Comparison of ENCODE assay signal across 9 mouse cellular contexts in genomic region chr11:101641710-101642642, GRCm38 (mm10). TPM values are rescaled to one million over a fixed set of nuclear protein-coding genes. Genes with fewer than 3 reads are reported as not detected.
A peak's percentile ranks its signal among the peaks of the same experiment; 100 is the strongest.
DNase-seq lines count a peak whose midpoint lies in the region; ATAC-seq and TF ChIP-seq lines count a peak whose summit lies in the region.
"Not testable (repeated sequence)": the region's sequence is repeated elsewhere in the genome, so short reads cannot be mapped to it uniquely, and the experiment has no call there.
"Had no signal": no experiment of that assay in that cellular context is flagged by ENCODE, and none has a peak within 500 bp of the region (broad histone marks: within the 10 kb centered on the region; RNA-seq: fewer than 3 reads in every experiment).

No protein-coding gene starts in this region.

- DNase-seq in MEL-GATA-1-ER (ENCODE audit: extremely low read depth, low read depth): peak; percentile 99
- DNase-seq in cerebellum, adult 18-20 months: peak; percentile 23 to 34
- DNase-seq in kidney, postnatal 36 days: peak; percentile 17 to 24
- peak; percentile 52 for DNase-seq in liver, postnatal 0 days
- DNase-seq in natural killer cell, adult 2 months (ENCODE audit: low spot score in 2 of 2): peak; percentile 31 to 42

- H3K4me1 ChIP-seq in forebrain, embryonic 12.5 days; liver, postnatal 0 days (ENCODE audit: insufficient read depth); testis, adult 2 months (ENCODE audit: control insufficient read depth, insufficient read depth, low read length): not testable (repeated sequence)

- H3K4me3 ChIP-seq in forebrain, embryonic 12.5 days (replicated peaks); liver, postnatal 0 days (ENCODE audit: low read depth, low read length): not testable (repeated sequence)
- H3K4me3 ChIP-seq in testis, adult 2 months (ENCODE audit: control insufficient read depth, low read depth, low read length): peak overlapping the region; percentile 80; the same call in 1 of the 2 replicates

- not testable (repeated sequence) for H3K9me3 ChIP-seq in forebrain, embryonic 12.5 days; liver, postnatal 0 days (ENCODE audit: low read length)

- 0 out of 2 replicates have a peak, but pooled peaks have one; percentile 32 for TF ChIP-seq EP300 in liver, postnatal 0 days (IDR thresholded peaks at IDR 0.05; ENCODE audit: low read depth)

- 7% methylated on average over 14 of the region's 26 CpGs for WGBS in forebrain, embryonic 12.5 days
- 4% methylated on average over 13 of the region's 26 CpGs for WGBS in liver, postnatal 0 days (ENCODE audit: insufficient replicate concordance)

- H3K36me3 ChIP-seq in forebrain, embryonic 12.5 days (replicated peaks); liver, postnatal 0 days (replicated peaks; ENCODE audit: insufficient read depth, low read length); testis, adult 2 months (ENCODE audit: control insufficient read depth, insufficient read depth, low read length): not testable (repeated sequence)

- peak; percentile 83 for ATAC-seq in forebrain, embryonic 12.5 days (ENCODE audit: low FRiP score)
- ATAC-seq in hematopoietic stem cell, adult 5-6 weeks (replicated peaks in 1 of 2; ENCODE audit: insufficient read depth in 1 of 2, low FRiP score in 2 of 2, low TSS enrichment in 1 of 2, low read depth in 1 of 2, poor library complexity in 2 of 2, severe bottlenecking in 2 of 2): peak; percentile 77
- ATAC-seq in liver, postnatal 0 days: peak; percentile 72

- peak overlapping the region; percentile 55; the same call in 1 of the 2 replicates for H3K9ac ChIP-seq in forebrain, embryonic 12.5 days
- H3K9ac ChIP-seq in liver, postnatal 0 days (replicated peaks): peak overlapping the region; percentile 55; the same call in 1 of the 2 replicates

- not testable (repeated sequence) for H3K4me2 ChIP-seq in forebrain, embryonic 12.5 days
- 0 out of 2 replicates have a peak overlapping the region, but pooled peaks have one; percentile 2 for H3K4me2 ChIP-seq in liver, postnatal 0 days (ENCODE audit: low read depth, low read length)

- not testable (repeated sequence) for H3K27me3 ChIP-seq in forebrain, embryonic 12.5 days; liver, postnatal 0 days (ENCODE audit: insufficient read depth, low read length); testis, adult 2 months (ENCODE audit: control insufficient read depth, insufficient read depth, low read length)

- not testable (repeated sequence) for TF ChIP-seq CTCF in liver, postnatal 0 days (IDR thresholded peaks at IDR 0.05; ENCODE audit: low read depth); testis, adult 2 months (IDR thresholded peaks at IDR 0.05; ENCODE audit: control insufficient read depth, insufficient read depth, insufficient replicate concordance, low read depth, low read length)

- TF ChIP-seq POLR2A in testis, adult 2 months (IDR thresholded peaks at IDR 0.05; ENCODE audit: control insufficient read depth, low read depth, low read length): not testable (repeated sequence)

- peak overlapping the region; percentile 81 for H3K27ac ChIP-seq in forebrain, embryonic 12.5 days
- H3K27ac ChIP-seq in liver, postnatal 0 days (ENCODE audit: low read depth): peak overlapping the region; percentile 73
- H3K27ac ChIP-seq in testis, adult 2 months (ENCODE audit: control insufficient read depth, insufficient read depth, low read depth, low read length): peak overlapping the region; percentile 74

RNA-seq across cellular contexts. Expression of gene Rdm1, which starts 15.0 kb away (rescaled TPM):
- polyA plus RNA-seq in forebrain, embryonic 12.5 days (2016; fragmentation: Nextera tagmentation; extraction: Ambion mirVana): 50.9 and 58.5 TPM in 2 replicates
- 10.3 and 20.6 TPM in 2 replicates for total RNA-seq in hematopoietic stem cell, adult 5-6 weeks (2017)
- 7.4 and 8.4 TPM in 2 replicates for polyA plus RNA-seq in liver, postnatal 0 days (2015; fragmentation: Nextera tagmentation; extraction: Ambion mirVana)
- polyA plus RNA-seq in testis, adult 2 months (2012; rRNA removed): 7.8 and 13.8 TPM in 2 replicates

RNA-seq across cellular contexts. Expression of gene Arl4d, which starts 23.4 kb away (rescaled TPM):
- polyA plus RNA-seq in forebrain, embryonic 12.5 days (2016; fragmentation: Nextera tagmentation; extraction: Ambion mirVana): 16.2 and 24.1 TPM in 2 replicates
- total RNA-seq in hematopoietic stem cell, adult 5-6 weeks (2017): 0.88 and 2.5 TPM in 2 replicates
- 3.4 and 4.1 TPM in 2 replicates for polyA plus RNA-seq in liver, postnatal 0 days (2015; fragmentation: Nextera tagmentation; extraction: Ambion mirVana)
- polyA plus RNA-seq in testis, adult 2 months (2012; rRNA removed): 10.2 and 12.3 TPM in 2 replicates

RNA-seq across cellular contexts. Expression of gene Gm11634, which starts 42.9 kb away (rescaled TPM):
- polyA plus RNA-seq in forebrain, embryonic 12.5 days (2016; fragmentation: Nextera tagmentation; extraction: Ambion mirVana): not detected in 2 replicates
- not detected in 2 replicates for total RNA-seq in hematopoietic stem cell, adult 5-6 weeks (2017)
- polyA plus RNA-seq in liver, postnatal 0 days (2015; fragmentation: Nextera tagmentation; extraction: Ambion mirVana): not detected in 2 replicates
- polyA plus RNA-seq in testis, adult 2 months (2012; rRNA removed): 64.9 and 69.4 TPM in 2 replicates
- total RNA-seq: layer of hippocampus, adult 18-20 months had no signal

RNA-seq across cellular contexts. Expression of gene Tmem106a, which starts 59.9 kb away (rescaled TPM):
- polyA plus RNA-seq in forebrain, embryonic 12.5 days (2016; fragmentation: Nextera tagmentation; extraction: Ambion mirVana): 1.8 and 3.0 TPM in 2 replicates
- 2.6 and 3.9 TPM in 2 replicates for total RNA-seq in hematopoietic stem cell, adult 5-6 weeks (2017)
- polyA plus RNA-seq in liver, postnatal 0 days (2015; fragmentation: Nextera tagmentation; extraction: Ambion mirVana): 10.8 and 11.2 TPM in 2 replicates
- polyA plus RNA-seq in testis, adult 2 months (2012; rRNA removed): 22.8 and 26.7 TPM in 2 replicates

Comparison
In these comparisons a context has a peak if more than half of its experiments do, and no peak if none do; other contexts are left out.
1. DNase-seq: peak in every context shown above with its lines; median percentile 99 in MEL-GATA-1-ER; 52 in liver, postnatal 0 days; 36 in natural killer cell, adult 2 months; 28 in cerebellum, adult 18-20 months; 20 in kidney, postnatal 36 days.
2. RNA of gene Gm11634, which starts 42.9 kb away (polyA plus RNA-seq): 64.9 to 69.4 TPM in testis, adult 2 months; not detected in forebrain, embryonic 12.5 days and not detected in liver, postnatal 0 days; every median in the first group is over 10 times any median in the second.
3. Peak in every context shown above with its lines, with median percentiles within 50 percentile points of each other: ATAC-seq and H3K27ac ChIP-seq.